Mouse (Mus musculus) midbrain, postnatal 0 days (tissue): ENCODE measurements around the gene Slc25a29. TPM values are rescaled to one million over a fixed set of nuclear protein-coding genes. Genes with fewer than 3 reads are reported as not detected.
"Not testable (repeated sequence)": the region's sequence is repeated elsewhere in the genome, so short reads cannot be mapped to it uniquely, and the experiment has no call there.

Experiments
- ATAC-seq: fragments of 200-750 bp; cut with Nextera tagmentation; 2 replicates; pipeline ENCODE4 v1.8.0; 2017; ENCODE audit warnings: moderate number of reproducible peaks, mild to moderate bottlenecking, moderate TSS enrichment, moderate library complexity; ENCODE audit not compliant: low FRiP score
- DNase-seq: peaks from one replicate; pipeline ENCODE4 v3.0.0-alpha.2; 2015; ENCODE audit warnings: low spot score
- H3K27ac ChIP-seq: fragments of 300-500 bp; sonication (generic); 2 replicates; pipeline ENCODE4 v1.5.1; 2014; ENCODE audit warnings: low read depth, mild to moderate bottlenecking, low read length, mixed read lengths
- H3K27me3 ChIP-seq: fragments of 300-500 bp; sonication (generic); 2 replicates; pipeline ENCODE4 v1.6.1; 2014; ENCODE audit warnings: low read length, control low read depth, mixed read lengths; ENCODE audit not compliant: insufficient read depth
- H3K36me3 ChIP-seq: fragments of 300-500 bp; sonication (generic); 2 replicates; pipeline ENCODE4 v1.6.1; 2014; ENCODE audit warnings: low read length, control low read depth, mixed read lengths; ENCODE audit not compliant: insufficient read depth
- H3K4me1 ChIP-seq: fragments of 300-500 bp; sonication (generic); 2 replicates; pipeline ENCODE4 v1.6.1; 2014; ENCODE audit warnings: mild to moderate bottlenecking, control low read depth, antibody characterized with exemption, low read length, mixed read lengths; ENCODE audit not compliant: insufficient read depth
- H3K4me2 ChIP-seq: fragments of 300-500 bp; sonication (generic); 2 replicates; pipeline ENCODE4 v1.6.1; 2014; ENCODE audit warnings: low read depth, mild to moderate bottlenecking, low read length, mixed read lengths; ENCODE audit not compliant: poor library complexity, severe bottlenecking
- H3K4me3 ChIP-seq: fragments of 300-500 bp; sonication (generic); 2 replicates; pipeline ENCODE4 v1.5.1; 2014; ENCODE audit warnings: low read depth, mild to moderate bottlenecking, low read length, moderate library complexity
- H3K9ac ChIP-seq: fragments of 300-500 bp; sonication (generic); replicated peaks from 2 replicates; pipeline ENCODE4 v1.6.1; 2014; ENCODE audit warnings: mild to moderate bottlenecking, low read length, moderate library complexity, mixed read lengths; ENCODE audit not compliant: poor library complexity, severe bottlenecking
- H3K9me3 ChIP-seq: fragments of 300-500 bp; sonication (generic); 2 replicates; pipeline ENCODE4 v1.6.1; 2016; ENCODE audit warnings: low read length, control low read depth
- CTCF ChIP-seq: IDR thresholded peaks from 2 replicates; pipeline ENCODE4 v1.5.1; 2016; ENCODE audit warnings: antibody characterized with exemption, mild to moderate bottlenecking
- WGBS: fragments of 180-500 bp; shearing (Covaris S2); extraction: QIAGEN DNeasy Blood & Tissue Kit; methylation state at CpG from one replicate; pipeline ENCODE4 v1.1.7; 2014; 5-methylcytosine and 5-hydroxymethylcytosine counted together
- polyA plus RNA-seq: library from polyadenylated mRNA; unstranded; fragments of >200 nt; fragmentation: Nextera tagmentation; extraction: Ambion mirVana; gene quantifications from 2 replicates; pipeline ENCODE4 v1.2.1, GENCODE M21; 2015
- total RNA-seq: library from RNA; depleted of rRNA; stranded (reverse); fragments of >200 nt; gene quantifications from 2 replicates; pipeline ENCODE4 v1.2.3, GENCODE M21; 2014

The Slc25a29 gene
- total and polyA plus RNA-seq, 2 experiments from 2014 or later, result 14.6 to 20.1 TPM

- no peak for DNase-seq
- ATAC-seq, result no peak
- TF ChIP-seq CTCF, result no peak
- 91% methylated on average over 10 of the region's 10 CpGs for WGBS
- Histone ChIP-seq H3K9ac (no peak overlapping the region), H3K4me2 (no peak overlapping the region), H3K27ac (no peak overlapping the region), H3K36me3 (0 out of 2 replicates have a peak, but pooled peaks cover 2% of the 10 kb centered on the region), H3K4me3 (no peak overlapping the region), H3K4me1 (0 out of 2 replicates have a peak, but pooled peaks cover 3% of the 10 kb centered on the region), H3K27me3 (no peaks in the 10 kb centered on the region), H3K9me3 (no peaks in the 10 kb centered on the region)
These were observed 19.4 kb upstream of the Slc25a29 start for GRCm38 (mm10) chr12:108855081-108855480.

- 90% methylated on average over 8 of the region's 8 CpGs for WGBS
- ATAC-seq (no peak), DNase-seq (no peak)
- H3K9ac ChIP-seq, result no peak overlapping the region
- no peak overlapping the region for H3K27ac ChIP-seq
- H3K27me3 ChIP-seq, result no peaks in the 10 kb centered on the region
- no peak overlapping the region for H3K4me3 ChIP-seq
- no peak for TF ChIP-seq CTCF
- H3K9me3 ChIP-seq, result no peaks in the 10 kb centered on the region
- no peaks in the 10 kb centered on the region for H3K36me3 ChIP-seq
- H3K4me1 ChIP-seq, result 0 out of 2 replicates have a peak, but pooled peaks cover 3% of the 10 kb centered on the region
- no peak overlapping the region for H3K4me2 ChIP-seq
These were observed 17.1 kb upstream of the Slc25a29 start for GRCm38 (mm10) chr12:108852822-108853221.

- 0 out of 2 replicates have a peak, but pooled peaks cover 3% of the 10 kb centered on the region for H3K4me1 ChIP-seq
- no peak for DNase-seq
- H3K4me2 ChIP-seq, result no peak overlapping the region
- WGBS, result 89% methylated on average over 8 of the region's 8 CpGs
- H3K27ac ChIP-seq, result no peak overlapping the region
- H3K4me3 ChIP-seq, result no peak overlapping the region
- no peaks in the 10 kb centered on the region for H3K36me3 ChIP-seq
- H3K9me3 ChIP-seq, result no peaks in the 10 kb centered on the region
- no peak for TF ChIP-seq CTCF
- H3K9ac ChIP-seq, result 0 out of 2 replicates have a peak overlapping the region, but pooled peaks have one; percentile 5
- ATAC-seq, result no peak
- H3K27me3 ChIP-seq, result no peaks in the 10 kb centered on the region
These were observed 15.2 kb upstream of the Slc25a29 start for GRCm38 (mm10) chr12:108850886-108851285.

DNA sequence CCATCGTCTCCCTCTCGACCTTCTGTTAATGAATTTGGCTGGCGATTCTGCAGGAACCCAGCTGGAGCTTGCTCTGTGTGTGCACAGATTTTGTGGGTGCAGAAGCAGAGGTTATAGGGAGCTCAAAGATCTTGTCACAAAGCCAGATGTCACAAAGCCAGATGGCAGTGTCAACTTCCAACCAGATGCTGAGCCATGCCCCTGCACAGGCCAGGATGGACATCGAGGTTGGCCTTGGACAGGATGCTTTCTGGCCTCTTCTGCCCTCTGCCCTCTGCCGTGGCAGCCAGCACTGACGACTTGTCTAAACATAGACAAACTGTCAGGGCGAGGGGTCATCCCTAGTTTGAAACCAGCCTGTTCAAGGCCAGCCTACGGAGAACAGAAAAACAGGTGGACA, 14.4 kb upstream of the Slc25a29 start:
- no peak for TF ChIP-seq CTCF
- H3K36me3 ChIP-seq, result peaks cover 2% of the 10 kb centered on the region; the same call in 1 of the 2 replicates
- H3K4me3 ChIP-seq, result no peak overlapping the region
- H3K27ac ChIP-seq, result no peak overlapping the region
- H3K9ac ChIP-seq, result no peak overlapping the region
- H3K4me2 ChIP-seq, result no peak overlapping the region
- no peak for DNase-seq
- H3K27me3 ChIP-seq, result no peaks in the 10 kb centered on the region
- ATAC-seq, result no peak
- 68% methylated on average over 8 of the region's 8 CpGs for WGBS
- H3K4me1 ChIP-seq, result 0 out of 2 replicates have a peak, but pooled peaks cover 3% of the 10 kb centered on the region
- H3K9me3 ChIP-seq, result no peaks in the 10 kb centered on the region

- TF ChIP-seq CTCF, result no peak
- Histone ChIP-seq H3K4me1 (0 out of 2 replicates have a peak, but pooled peaks cover 3% of the 10 kb centered on the region), H3K27me3 (no peaks in the 10 kb centered on the region), H3K9me3 (no peaks in the 10 kb centered on the region), H3K27ac (no peak overlapping the region), H3K36me3 (peaks cover 5% of the 10 kb centered on the region; the same call in 1 of the 2 replicates), H3K9ac (no peak overlapping the region), H3K4me3 (no peak overlapping the region), H3K4me2 (no peak overlapping the region)
- WGBS, result 85% methylated on average over 4 of the region's 4 CpGs
- ATAC-seq, result no peak
- no peak for DNase-seq
These were observed 13.9 kb upstream of the Slc25a29 start for GRCm38 (mm10) chr12:108849488-108850022.

GRCm38 (mm10) chr12:108848033-108848432, 12.3 kb upstream of the Slc25a29 start:
- not testable (repeated sequence) for H3K9ac ChIP-seq, DNase-seq, H3K4me1 ChIP-seq, H3K27ac ChIP-seq, H3K4me2 ChIP-seq, H3K27me3 ChIP-seq, H3K9me3 ChIP-seq, ATAC-seq, H3K4me3 ChIP-seq, H3K36me3 ChIP-seq
- TF ChIP-seq CTCF, result peak; percentile 49
- 93% methylated on average over 3 of the region's 3 CpGs for WGBS
